ENCODE assay signal across 21 mouse cellular contexts in the genomic region with DNA sequence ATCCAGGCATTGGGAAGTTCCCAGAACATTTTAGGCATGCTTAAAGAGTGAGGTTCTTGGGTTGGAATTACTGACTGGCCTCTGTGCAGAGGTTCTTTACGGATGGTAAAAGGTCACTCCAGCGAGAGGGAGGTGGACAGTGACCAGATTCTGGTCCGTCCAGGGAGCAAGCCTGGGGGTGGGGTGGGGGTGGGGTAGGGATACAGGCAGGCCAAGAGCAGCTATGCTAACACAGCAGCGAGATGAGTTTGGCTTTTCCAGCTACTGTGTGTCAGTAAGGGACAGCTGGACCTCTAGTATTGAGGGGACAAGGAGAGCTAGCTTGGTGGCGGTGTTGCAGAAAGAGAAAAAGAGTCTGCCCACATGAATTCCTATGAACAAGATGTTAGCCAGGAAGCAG.
DNase-seq lines count a peak whose midpoint lies in the region; ATAC-seq and TF ChIP-seq lines count a peak whose summit lies in the region.
"Had no signal": no experiment of that assay in that cellular context is flagged by ENCODE, and none has a peak within 500 bp of the region (broad histone marks: within the 10 kb centered on the region; RNA-seq: fewer than 3 reads in every experiment).

No protein-coding gene starts in this region.

- TF ChIP-seq CTCF in gastrocnemius, adult 2 months (IDR thresholded peaks at IDR 0.05) = no peak
- TF ChIP-seq CTCF in liver, adult 2 months (IDR thresholded peaks at IDR 0.05; ENCODE audit: low read depth, low read length) = no peak

- no peak overlapping the region for H3K9ac ChIP-seq in heart, embryonic 15.5 days
- H3K9ac ChIP-seq in liver, adult 2 months (ENCODE audit: low read depth, low read length) = no peak overlapping the region
- no peak overlapping the region for H3K9ac ChIP-seq in liver, embryonic 11.5 days (ENCODE audit: low read depth, low read length)
- H3K9ac ChIP-seq: hindbrain, embryonic 13.5 days; limb, embryonic 15.5 days; stomach, embryonic 15.5 days had no signal

- no peak for DNase-seq in gastrocnemius, adult 2 months
- no peak for DNase-seq in gastrocnemius, postnatal 14 days
- no peak for DNase-seq in heart, postnatal 4 days
- DNase-seq in liver, adult 2 months (ENCODE audit: extremely low read depth, low read depth, low spot score) = peak; percentile 64
- no peak for DNase-seq in liver, embryonic 11.5 days (ENCODE audit: low spot score)
- DNase-seq in adrenal gland, adult 18-20 months (ENCODE audit: low spot score in 2 of 2) = no peak
- DNase-seq: adrenal gland, postnatal 36 days; cerebellum, adult 18-20 months; layer of hippocampus, postnatal 36 days; lung, adult 2 months; midbrain, embryonic 14.5 days; thymus, adult 2 months had no signal

- peaks cover 28% of the 10 kb centered on the region for H3K4me1 ChIP-seq in heart, embryonic 15.5 days (replicated peaks)
- peaks cover 12% of the 10 kb centered on the region for H3K4me1 ChIP-seq in liver, adult 2 months (ENCODE audit: control insufficient read depth, insufficient read depth, low read length)
- no peaks in the 10 kb centered on the region; the same call in 1 of the 2 replicates for H3K4me1 ChIP-seq in liver, embryonic 11.5 days (replicated peaks; ENCODE audit: control insufficient read depth, insufficient read depth, low read length)
- H3K4me1 ChIP-seq: megakaryocyte, embryonic 14.5 days had no signal

- intact Hi-C loops in gastrocnemius, adult 2 months (cut with DNase I) = no loop called here
- intact Hi-C loops in gastrocnemius, postnatal 14 days (cut with DNase I; ENCODE audit: low total_unique reads) = no loop called here

- TF ChIP-seq POLR2A in liver, adult 2 months (IDR thresholded peaks at IDR 0.05; ENCODE audit: extremely low read depth, insufficient read depth, low read length) = no peak

- peaks cover 14% of the 10 kb centered on the region for H3K36me3 ChIP-seq in heart, embryonic 15.5 days
- H3K36me3 ChIP-seq in liver, adult 2 months (ENCODE audit: control insufficient read depth, insufficient read depth, low read length) = peaks cover 84% of the 10 kb centered on the region
- peaks cover 2% of the 10 kb centered on the region; the same call in 1 of the 2 replicates for H3K36me3 ChIP-seq in liver, embryonic 11.5 days (ENCODE audit: control insufficient read depth, insufficient read depth, low read length)
- H3K36me3 ChIP-seq: hindbrain, embryonic 13.5 days had no signal

- 51% methylated on average over 5 of the region's 5 CpGs for WGBS in heart, embryonic 15.5 days
- WGBS in liver, adult 2 months = 23% methylated on average over 5 of the region's 5 CpGs
- WGBS in liver, embryonic 11.5 days = 67% methylated on average over 5 of the region's 5 CpGs

- no peaks in the 10 kb centered on the region for H3K27me3 ChIP-seq in heart, embryonic 15.5 days
- no peaks in the 10 kb centered on the region for H3K27me3 ChIP-seq in liver, adult 2 months (ENCODE audit: control insufficient read depth, insufficient read depth, low read length)
- H3K27me3 ChIP-seq in liver, embryonic 11.5 days (replicated peaks; ENCODE audit: control insufficient read depth, insufficient read depth, low read length) = no peaks in the 10 kb centered on the region
- H3K27me3 ChIP-seq: hindbrain, embryonic 13.5 days; limb, embryonic 15.5 days; stomach, embryonic 15.5 days had no signal

- no peak overlapping the region for H3K4me3 ChIP-seq in gastrocnemius, adult 2 months
- no peak overlapping the region for H3K4me3 ChIP-seq in heart, embryonic 15.5 days
- H3K4me3 ChIP-seq in liver, adult 2 months (ENCODE audit: insufficient read depth, low read depth, low read length) = no peak overlapping the region
- no peak overlapping the region for H3K4me3 ChIP-seq in liver, embryonic 11.5 days (ENCODE audit: low read depth, low read length)
- H3K4me3 ChIP-seq: erythroblast, embryonic 14.5 days; hindbrain, embryonic 13.5 days; limb, embryonic 15.5 days; megakaryocyte, embryonic 14.5 days; myocyte; stomach, embryonic 15.5 days had no signal

- ATAC-seq in heart, embryonic 15.5 days (replicated peaks; ENCODE audit: insufficient number of reproducible peaks, insufficient read depth, low FRiP score, low read depth) = no peak
- ATAC-seq in liver, embryonic 11.5 days (replicated peaks; ENCODE audit: low FRiP score) = no peak
- ATAC-seq in granulocyte monocyte progenitor cell, adult 5-6 weeks (replicated peaks; ENCODE audit: poor library complexity, severe bottlenecking) = no peak
- ATAC-seq: forebrain, embryonic 14.5 days had no signal

- H3K27ac ChIP-seq in gastrocnemius, adult 2 months = peak overlapping the region; percentile 85
- H3K27ac ChIP-seq in heart, embryonic 15.5 days = peak overlapping the region; percentile 54
- no peak overlapping the region for H3K27ac ChIP-seq in liver, adult 2 months (replicated peaks; ENCODE audit: insufficient read depth, low read depth, low read length)
- H3K27ac ChIP-seq in liver, embryonic 11.5 days (ENCODE audit: low read depth, low read length) = no peak overlapping the region
- H3K27ac ChIP-seq: limb, embryonic 15.5 days; stomach, embryonic 15.5 days had no signal

- H3K9me3 ChIP-seq in heart, embryonic 15.5 days (replicated peaks) = no peaks in the 10 kb centered on the region
- no peaks in the 10 kb centered on the region for H3K9me3 ChIP-seq in liver, embryonic 11.5 days (ENCODE audit: control insufficient read depth, low read length)
- H3K9me3 ChIP-seq: hindbrain, embryonic 13.5 days; limb, embryonic 15.5 days; megakaryocyte, embryonic 14.5 days; stomach, embryonic 15.5 days had no signal

- no peak overlapping the region for H3K4me2 ChIP-seq in heart, embryonic 15.5 days
- no peak overlapping the region for H3K4me2 ChIP-seq in liver, embryonic 11.5 days
- H3K4me2 ChIP-seq: hindbrain, embryonic 13.5 days; limb, embryonic 15.5 days; stomach, embryonic 15.5 days had no signal

- peaks cover 9% of the 10 kb centered on the region; the same call in 1 of the 2 replicates for H3K79me2 ChIP-seq in liver, adult 2 months (ENCODE audit: control insufficient read depth, insufficient read depth, low read length)

Comparison
In these comparisons a context has a peak if more than half of its experiments do, and no peak if none do; other contexts are left out.
1. H3K27ac ChIP-seq: peak in gastrocnemius, adult 2 months (single experiment) and heart, embryonic 15.5 days (single experiment); none in liver, adult 2 months (single experiment) and liver, embryonic 11.5 days (single experiment).